Mouse (Mus musculus) mammary gland, adult 2 months (tissue): ENCODE results near the gene Odam. TPM values are rescaled to one million over a fixed set of nuclear protein-coding genes. Genes with fewer than 3 reads are reported as not detected.

Experiments
- polyA plus RNA-seq: library from polyadenylated mRNA; depleted of rRNA; stranded (reverse); fragments of >200 nt; gene quantifications from 2 replicates; pipeline ENCODE4 v1.2.3, GENCODE M21; 2012; ENCODE audit warnings: low replicate concordance; rRNA removed

Gene Odam
- not detected in 2 replicates for polyA plus RNA-seq

GRCm38 (mm10) chr5:87884729-87885128, at the start of gene Odam:
TSS of gene Odam (plus strand) at chr5:87885029.

GRCm38 (mm10) chr5:87925372-87925771, 40.5 kb downstream of the Odam start, which contains the start of gene Csn3:
TSS of gene Csn3 (plus strand) at chr5:87925579.

Other genes starting within 250 kb of the Odam start
- gene Csn1s1, start 218.8 kb upstream of the Odam start, polyA plus RNA-seq, result 0.13 TPM in 1 of 2 replicates, not detected in the other
- gene Csn2, start 185.4 kb upstream of the Odam start, polyA plus RNA-seq, result 0.10 and 0.30 TPM in 2 replicates
- gene Csn1s2a, start 110.5 kb upstream of the Odam start, polyA plus RNA-seq, result not detected in 2 replicates
- gene Csn1s2b, start 76.9 kb upstream of the Odam start, polyA plus RNA-seq, result not detected in 2 replicates
- not detected in 2 replicates for gene Prr27, start 59.3 kb upstream of the Odam start, polyA plus RNA-seq
- gene Csn3, start 40.5 kb downstream of the Odam start, polyA plus RNA-seq, result 43.5 and 106 TPM in 2 replicates
- gene 2310003L06Rik, start 84.4 kb downstream of the Odam start, polyA plus RNA-seq, result not detected in 2 replicates
- not detected in 2 replicates for gene Gm28434, start 84.5 kb downstream of the Odam start, polyA plus RNA-seq
- not detected in 2 replicates for gene Cabs1, start 94.4 kb downstream of the Odam start, polyA plus RNA-seq
- not detected in 2 replicates for gene Smr3a, start 117.5 kb downstream of the Odam start, polyA plus RNA-seq
- gene Smr2, start 201.5 kb downstream of the Odam start, polyA plus RNA-seq, result not detected in 2 replicates
- gene Gm11116, start 226.5 kb downstream of the Odam start, polyA plus RNA-seq, result not detected in 2 replicates